ENCODE assay signal across 16 mouse cellular contexts in genomic region chr2:5656326-5656725, GRCm38 (mm10).
"Had no signal": no experiment of that assay in that cellular context is flagged by ENCODE, and none has a peak within 500 bp of the region (broad histone marks: within the 10 kb centered on the region; RNA-seq: fewer than 3 reads in every experiment).

No protein-coding gene starts in this region.

- DNase-seq: retina, postnatal 1 day; right cerebral cortex, adult 18-20 months; right cerebral cortex, postnatal 14 days; right cerebral cortex, postnatal 25 days; right cerebral cortex, postnatal 4 days; spleen, adult 18-20 months; thymus, adult 18-20 months; thymus, adult 2 months; thymus, postnatal 14 days; thymus, postnatal 25 days; thymus, postnatal 36 days; thymus, postnatal 4 days had no signal

- H3K9ac ChIP-seq: neural tube, embryonic 13.5 days; neural tube, embryonic 15.5 days; stomach, embryonic 15.5 days had no signal

- H3K4me2 ChIP-seq: neural tube, embryonic 13.5 days; neural tube, embryonic 15.5 days; stomach, embryonic 15.5 days had no signal

- H3K36me3 ChIP-seq: neural tube, embryonic 13.5 days; neural tube, embryonic 15.5 days; stomach, embryonic 15.5 days had no signal

- H3K4me3 ChIP-seq: neural tube, embryonic 13.5 days; neural tube, embryonic 15.5 days; stomach, embryonic 15.5 days had no signal

- H3K9me3 ChIP-seq: neural tube, embryonic 13.5 days; neural tube, embryonic 15.5 days; stomach, embryonic 15.5 days had no signal

- H3K27me3 ChIP-seq: neural tube, embryonic 13.5 days; neural tube, embryonic 15.5 days; stomach, embryonic 15.5 days had no signal

- H3K27ac ChIP-seq: neural tube, embryonic 13.5 days; neural tube, embryonic 15.5 days; stomach, embryonic 15.5 days; stomach, postnatal 0 days had no signal

- H3K4me1 ChIP-seq: neural tube, embryonic 13.5 days; neural tube, embryonic 15.5 days; stomach, embryonic 15.5 days had no signal
